Mouse (Mus musculus): ENCODE data around the gene Krt71. TPM values are rescaled to one million over a fixed set of nuclear protein-coding genes. Genes with fewer than 3 reads are reported as not detected.

The Krt71 gene
- not detected in 2 replicates for polyA plus RNA-seq (2016; fragmentation: Nextera tagmentation; extraction: Ambion mirVana)

DNA sequence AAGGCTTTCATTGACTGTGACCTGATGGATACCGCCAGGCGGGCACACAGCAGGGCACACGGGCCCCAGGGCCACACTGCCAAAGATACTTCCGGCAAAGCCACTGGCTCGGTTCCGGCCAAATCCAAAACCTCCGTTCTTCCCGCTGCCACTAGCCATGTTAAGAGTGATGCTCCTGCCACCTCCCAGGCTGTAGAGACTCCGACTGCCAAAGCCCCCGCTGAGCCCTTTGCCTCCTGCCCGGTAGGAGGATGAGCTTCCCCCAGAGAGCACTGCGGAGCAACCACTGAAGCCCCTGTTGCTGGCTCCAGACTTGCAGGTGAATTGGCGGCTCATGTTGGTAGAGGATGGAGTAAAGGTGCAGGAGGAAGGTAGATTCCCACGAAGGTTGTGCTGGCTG is at the start of gene Krt71:
Gene Krt71, minus strand, starts transcription at position 399 of the 400 bp plus-strand sequence.
- ATAC-seq (ENCODE audit: low FRiP score, low read depth) = no peak
- H3K27ac ChIP-seq = no peak within 1 kb of the TSS
- no peak within 1 kb of the TSS for H3K9ac ChIP-seq
- no peaks in the 10 kb centered on the region for H3K4me1 ChIP-seq
- H3K4me2 ChIP-seq (replicated peaks) = no peak within 1 kb of the TSS
- H3K36me3 ChIP-seq = no peaks in the 10 kb centered on the region
- H3K27me3 ChIP-seq (replicated peaks) = 0 out of 2 replicates have a peak, but pooled peaks cover 4% of the 10 kb centered on the region
- no peaks in the 10 kb centered on the region for H3K9me3 ChIP-seq
- no peak within 1 kb of the TSS for H3K4me3 ChIP-seq
- 55% methylated on average over 14 of the region's 14 CpGs for WGBS

- Histone ChIP-seq H3K9me3 (no peaks in the 10 kb centered on the region), H3K27me3 (replicated peaks) (no peaks in the 10 kb centered on the region), H3K27ac (no peak overlapping the region), H3K4me3 (no peak overlapping the region), H3K9ac (no peak overlapping the region), H3K36me3 (no peaks in the 10 kb centered on the region), H3K4me2 (replicated peaks) (no peak overlapping the region), H3K4me1 (no peaks in the 10 kb centered on the region)
- no peak for ATAC-seq (ENCODE audit: low FRiP score, low read depth)
- 23% methylated on average over 3 of the region's 3 CpGs for WGBS
Observed at GRCm38 (mm10) chr15:101790867-101791266, 48.0 kb upstream of the Krt71 start.

- 93% methylated on average over 18 of the region's 18 CpGs for WGBS
- ATAC-seq (ENCODE audit: low FRiP score, low read depth) = no peak
- no peaks in the 10 kb centered on the region for H3K9me3 ChIP-seq
Observed at GRCm38 (mm10) chr15:101786360-101786759, 43.5 kb upstream of the Krt71 start, which contains the start of gene Krt72. TSS of gene Krt72 (minus strand) at chr15:101786460.

DNA sequence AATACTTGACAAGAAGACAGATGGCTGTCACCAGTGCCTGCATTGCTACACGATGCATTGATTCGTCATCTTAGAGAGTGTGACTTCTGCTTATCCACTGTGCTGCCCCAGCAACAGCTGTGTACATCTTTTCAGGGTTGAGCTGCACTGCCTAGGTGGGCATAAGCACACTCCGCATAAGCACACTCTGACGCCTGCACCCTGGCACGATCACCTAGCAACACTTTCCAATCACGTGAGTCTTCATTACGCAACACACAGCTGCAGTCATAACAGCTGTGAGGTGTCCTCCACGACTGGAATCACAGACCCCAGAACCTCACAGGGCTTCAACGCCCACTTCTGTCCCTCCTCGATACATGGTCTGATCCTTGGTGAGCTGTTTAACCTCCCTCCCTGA is 30.5 kb upstream of the Krt71 start:
- H3K27ac ChIP-seq = no peak overlapping the region
- H3K4me3 ChIP-seq = no peak overlapping the region
- no peaks in the 10 kb centered on the region for H3K4me1 ChIP-seq
- H3K36me3 ChIP-seq = no peaks in the 10 kb centered on the region
- 86% methylated on average over 10 of the region's 10 CpGs for WGBS
- H3K9me3 ChIP-seq = no peaks in the 10 kb centered on the region
- no peak for ATAC-seq (ENCODE audit: low FRiP score, low read depth)
- no peak overlapping the region for H3K9ac ChIP-seq
- no peaks in the 10 kb centered on the region for H3K27me3 ChIP-seq (replicated peaks)
- H3K4me2 ChIP-seq (replicated peaks) = no peak overlapping the region

More at GRCm38 (mm10) chr15:101786360-101786759, 43.5 kb upstream of the Krt71 start, which contains the start of gene Krt72:
- Histone ChIP-seq H3K9ac (no peak within 1 kb of the TSS), H3K4me2 (replicated peaks) (no peak within 1 kb of the TSS), H3K36me3 (no peaks in the 10 kb centered on the region), H3K4me1 (no peaks in the 10 kb centered on the region), H3K27me3 (replicated peaks) (no peaks in the 10 kb centered on the region), H3K27ac (no peak within 1 kb of the TSS), H3K4me3 (no peak within 1 kb of the TSS)

DNA sequence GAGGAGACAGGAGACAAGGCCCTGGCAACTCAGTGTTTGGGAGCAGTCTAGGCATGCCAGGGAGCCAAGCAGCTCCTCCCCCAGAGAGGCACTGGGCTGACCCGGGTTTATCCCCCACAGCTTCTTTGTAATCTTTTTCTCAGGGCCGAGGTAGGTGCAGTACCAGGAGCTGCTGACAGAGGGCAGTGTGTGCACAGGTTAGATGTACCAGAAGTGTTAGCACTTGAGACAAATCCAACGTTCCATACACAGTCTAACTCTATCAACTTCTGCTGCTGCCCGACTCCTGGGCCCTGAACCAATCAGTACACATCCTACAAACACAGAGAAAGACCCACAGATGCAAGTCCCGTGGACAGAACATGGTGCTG is 29.8 kb upstream of the Krt71 start:
- Histone ChIP-seq H3K9me3 (no peaks in the 10 kb centered on the region), H3K4me3 (no peak overlapping the region), H3K4me2 (replicated peaks) (no peak overlapping the region), H3K4me1 (no peaks in the 10 kb centered on the region), H3K9ac (no peak overlapping the region), H3K27me3 (replicated peaks) (no peaks in the 10 kb centered on the region), H3K27ac (no peak overlapping the region), H3K36me3 (no peaks in the 10 kb centered on the region)
- 10% methylated on average over 5 of the region's 5 CpGs for WGBS
- ATAC-seq (ENCODE audit: low FRiP score, low read depth) = peak; percentile 68; the same call in 1 of the 2 replicates

GRCm38 (mm10) chr15:101772080-101772710 is 29.3 kb upstream of the Krt71 start:
- ATAC-seq (ENCODE audit: low FRiP score, low read depth) = no peak
- no peak overlapping the region for H3K9ac ChIP-seq
- WGBS = 77% methylated on average over 5 of the region's 5 CpGs

GRCm38 (mm10) chr15:101770226-101770625 is 27.3 kb upstream of the Krt71 start:
- Histone ChIP-seq H3K27ac (no peak overlapping the region), H3K4me2 (replicated peaks) (no peak overlapping the region), H3K4me1 (no peaks in the 10 kb centered on the region), H3K36me3 (no peaks in the 10 kb centered on the region), H3K4me3 (no peak overlapping the region), H3K9me3 (no peaks in the 10 kb centered on the region), H3K27me3 (replicated peaks) (no peaks in the 10 kb centered on the region), H3K9ac (no peak overlapping the region)
- WGBS = 61% methylated on average over 8 of the region's 8 CpGs
- no peak for ATAC-seq (ENCODE audit: low FRiP score, low read depth)

More at GRCm38 (mm10) chr15:101772080-101772710, 29.3 kb upstream of the Krt71 start:
- Histone ChIP-seq H3K4me2 (replicated peaks) (no peak overlapping the region), H3K4me3 (no peak overlapping the region), H3K9me3 (no peaks in the 10 kb centered on the region), H3K27ac (no peak overlapping the region), H3K27me3 (replicated peaks) (no peaks in the 10 kb centered on the region), H3K4me1 (no peaks in the 10 kb centered on the region), H3K36me3 (no peaks in the 10 kb centered on the region)

GRCm38 (mm10) chr15:101737786-101738185 is 5.1 kb downstream of the Krt71 start:
- H3K9me3 ChIP-seq = no peaks in the 10 kb centered on the region
- WGBS = 81% methylated on average over 7 of the region's 7 CpGs
- no peak for ATAC-seq (ENCODE audit: low FRiP score, low read depth)

GRCm38 (mm10) chr15:101730653-101731052 is 12.3 kb downstream of the Krt71 start:
- Histone ChIP-seq H3K4me1 (no peaks in the 10 kb centered on the region), H3K4me3 (no peak overlapping the region), H3K9me3 (no peaks in the 10 kb centered on the region), H3K27ac (no peak overlapping the region), H3K36me3 (no peaks in the 10 kb centered on the region), H3K27me3 (replicated peaks) (no peaks in the 10 kb centered on the region), H3K4me2 (replicated peaks) (no peak overlapping the region), H3K9ac (no peak overlapping the region)
- ATAC-seq (ENCODE audit: low FRiP score, low read depth) = no peak

More at GRCm38 (mm10) chr15:101737786-101738185, 5.1 kb downstream of the Krt71 start:
- Histone ChIP-seq H3K36me3 (no peaks in the 10 kb centered on the region), H3K27me3 (replicated peaks) (0 out of 2 replicates have a peak, but pooled peaks cover 4% of the 10 kb centered on the region), H3K4me2 (replicated peaks) (no peak overlapping the region), H3K27ac (no peak overlapping the region), H3K4me1 (no peaks in the 10 kb centered on the region), H3K4me3 (no peak overlapping the region), H3K9ac (no peak overlapping the region)

DNA sequence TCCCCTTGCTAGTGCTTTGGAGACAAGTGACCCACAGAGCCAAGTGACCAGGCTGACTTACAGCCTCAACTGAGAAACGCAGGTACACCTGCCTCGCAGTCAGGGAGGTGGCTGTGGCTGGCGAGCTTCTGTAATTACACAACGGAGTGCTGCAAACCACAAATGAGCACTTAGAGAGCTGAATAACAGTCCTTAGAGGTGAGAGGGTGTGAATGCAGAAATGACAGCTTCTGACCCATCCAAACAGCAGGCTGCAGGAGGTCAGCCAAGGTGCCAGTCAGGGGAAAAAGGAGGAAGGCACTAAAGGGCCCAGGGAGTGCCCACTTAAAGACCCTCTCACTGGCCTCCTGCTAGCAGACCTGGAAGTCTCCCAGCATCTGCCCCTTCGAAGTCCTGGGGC is 18.2 kb downstream of the Krt71 start:
- H3K9me3 ChIP-seq = no peaks in the 10 kb centered on the region
- H3K27ac ChIP-seq = no peak overlapping the region
- H3K9ac ChIP-seq = no peak overlapping the region
- H3K4me2 ChIP-seq (replicated peaks) = no peak overlapping the region
- H3K4me1 ChIP-seq = no peaks in the 10 kb centered on the region
- no peaks in the 10 kb centered on the region for H3K27me3 ChIP-seq (replicated peaks)
- no peaks in the 10 kb centered on the region for H3K36me3 ChIP-seq
- no peak overlapping the region for H3K4me3 ChIP-seq
- no peak for ATAC-seq (ENCODE audit: low FRiP score, low read depth)
- 62% methylated on average over 5 of the region's 5 CpGs for WGBS

DNA sequence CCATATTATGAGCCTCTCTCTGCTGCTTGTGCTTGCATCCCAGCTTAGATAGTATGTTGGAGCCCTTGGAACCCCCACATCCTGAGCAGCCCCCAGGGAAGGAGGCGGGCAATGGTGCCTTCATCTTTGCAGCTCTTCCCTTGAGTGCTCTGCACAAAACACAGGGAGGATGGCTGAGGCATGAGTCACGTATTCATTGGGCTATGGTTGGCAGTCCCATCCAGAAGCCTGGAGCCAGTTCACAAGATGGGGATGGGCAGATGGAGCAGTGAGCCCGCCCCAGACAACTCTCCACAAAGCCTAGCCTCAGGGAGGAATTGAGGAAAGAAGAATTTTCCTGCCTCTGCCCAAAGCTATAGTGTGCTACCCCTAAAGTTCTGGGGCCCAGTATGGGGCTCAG is 27.1 kb downstream of the Krt71 start:
- Histone ChIP-seq H3K4me2 (replicated peaks) (no peak overlapping the region), H3K4me1 (no peaks in the 10 kb centered on the region), H3K27me3 (replicated peaks) (no peaks in the 10 kb centered on the region), H3K27ac (no peak overlapping the region), H3K9me3 (no peaks in the 10 kb centered on the region), H3K36me3 (no peaks in the 10 kb centered on the region), H3K9ac (no peak overlapping the region), H3K4me3 (no peak overlapping the region)
- 80% methylated on average over 3 of the region's 3 CpGs for WGBS
- no peak for ATAC-seq (ENCODE audit: low FRiP score, low read depth)

GRCm38 (mm10) chr15:101714356-101714755 is 28.6 kb downstream of the Krt71 start:
- no peak overlapping the region for H3K27ac ChIP-seq
- no peaks in the 10 kb centered on the region for H3K36me3 ChIP-seq
- no peak overlapping the region for H3K4me3 ChIP-seq
- ATAC-seq (ENCODE audit: low FRiP score, low read depth) = no peak
- H3K4me2 ChIP-seq (replicated peaks) = no peak overlapping the region
- H3K9me3 ChIP-seq = no peaks in the 10 kb centered on the region
- WGBS = 92% methylated on average over 5 of the region's 5 CpGs
- no peaks in the 10 kb centered on the region for H3K4me1 ChIP-seq
- no peak overlapping the region for H3K9ac ChIP-seq
- H3K27me3 ChIP-seq (replicated peaks) = 0 out of 2 replicates have a peak, but pooled peaks cover under 1% of the 10 kb centered on the region

DNA sequence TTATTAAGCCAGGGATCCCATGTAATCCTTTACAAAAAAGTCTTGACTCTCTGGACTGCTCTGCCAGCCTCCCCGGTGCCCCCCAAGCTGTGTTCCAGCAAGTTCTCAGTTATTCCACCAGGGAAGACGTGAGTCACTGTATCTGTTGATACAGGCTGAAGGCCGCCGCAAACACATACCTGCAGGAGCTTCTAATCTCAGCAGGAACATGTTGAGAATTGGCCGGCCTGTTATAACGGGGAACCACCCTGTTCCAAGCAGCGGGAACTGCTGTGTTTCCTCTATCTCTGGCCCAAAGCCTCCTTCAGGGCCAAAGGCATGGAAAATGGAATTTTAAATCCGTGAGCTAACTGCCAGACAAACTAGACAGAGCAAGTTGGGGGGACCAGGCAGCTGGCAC is 29.2 kb downstream of the Krt71 start:
- Histone ChIP-seq H3K4me3 (no peak overlapping the region), H3K36me3 (no peaks in the 10 kb centered on the region), H3K9ac (no peak overlapping the region), H3K4me1 (no peaks in the 10 kb centered on the region), H3K4me2 (replicated peaks) (no peak overlapping the region), H3K9me3 (no peaks in the 10 kb centered on the region), H3K27ac (no peak overlapping the region), H3K27me3 (replicated peaks) (0 out of 2 replicates have a peak, but pooled peaks cover 3% of the 10 kb centered on the region)
- ATAC-seq (ENCODE audit: low FRiP score, low read depth) = no peak
- 82% methylated on average over 8 of the region's 8 CpGs for WGBS

All from neural tube, embryonic 12.5 days (tissue).